Mouse (Mus musculus) stomach, embryonic 14.5 days (tissue): Measurements from ENCODE around the gene Gli2. TPM values are rescaled to one million over a fixed set of nuclear protein-coding genes. Genes with fewer than 3 reads are reported as not detected.

Source experiments
- ATAC-seq: fragments of 200-750 bp; cut with Nextera tagmentation; 2 replicates; pipeline ENCODE4 v1.8.0; 2017; ENCODE audit warnings: low read depth, moderate TSS enrichment; ENCODE audit not compliant: insufficient number of reproducible peaks, insufficient read depth, low FRiP score
- H3K27ac ChIP-seq: fragments of 300-500 bp; sonication (generic); 2 replicates; pipeline ENCODE4 v1.5.1; 2014; ENCODE audit warnings: mild to moderate bottlenecking, low read length, moderate library complexity, mixed read lengths
- H3K27me3 ChIP-seq: fragments of 300-500 bp; sonication (generic); 2 replicates; pipeline ENCODE4 v1.6.1; 2014; ENCODE audit warnings: low read length, control low read depth, mixed read lengths; ENCODE audit not compliant: control insufficient read depth, insufficient read depth
- H3K36me3 ChIP-seq: fragments of 300-500 bp; sonication (generic); 2 replicates; pipeline ENCODE4 v1.6.1; 2014; ENCODE audit warnings: mild to moderate bottlenecking, control low read depth, low read length, moderate library complexity, mixed read lengths; ENCODE audit not compliant: control insufficient read depth, insufficient read depth
- H3K4me1 ChIP-seq: fragments of 300-500 bp; sonication (generic); 2 replicates; pipeline ENCODE4 v1.6.1; 2014; ENCODE audit warnings: low read length, control low read depth, mixed read lengths; ENCODE audit not compliant: control insufficient read depth, insufficient read depth
- H3K4me2 ChIP-seq: fragments of 300-500 bp; sonication (generic); replicated peaks from 2 replicates; pipeline ENCODE4 v1.6.1; 2014; ENCODE audit warnings: low read depth, low read length, control low read depth
- H3K4me3 ChIP-seq: fragments of 300-500 bp; sonication (generic); 2 replicates; pipeline ENCODE4 v1.5.1; 2014; ENCODE audit warnings: low read depth, low read length, control low read depth
- H3K9ac ChIP-seq: fragments of 300-500 bp; sonication (generic); replicated peaks from 2 replicates; pipeline ENCODE4 v1.6.1; 2014; ENCODE audit warnings: low read depth, mild to moderate bottlenecking, control low read depth, low read length, moderate library complexity, mixed read lengths
- H3K9me3 ChIP-seq: fragments of 300-500 bp; sonication (generic); 2 replicates; pipeline ENCODE4 v1.6.1; 2016; ENCODE audit warnings: low read depth, low read length, control low read depth; ENCODE audit not compliant: control insufficient read depth
- WGBS: fragments of 180-500 bp; shearing (Covaris S2); extraction: QIAGEN DNeasy Blood & Tissue Kit; methylation state at CpG from one replicate; pipeline ENCODE4 v1.1.7; 2014; 5-methylcytosine and 5-hydroxymethylcytosine counted together
- polyA plus RNA-seq: library from polyadenylated mRNA; unstranded; fragments of >200 nt; fragmentation: Nextera tagmentation; extraction: Ambion mirVana; gene quantifications from 2 replicates; pipeline ENCODE4 v1.2.1, GENCODE M21; 2014

The Gli2 gene
- polyA plus RNA-seq, 1 experiment from 2014 or later: 18.5 TPM

- ATAC-seq: no peak
Observed at GRCm38 (mm10) chr1:118880781-118881247, 172.6 kb downstream of the Gli2 start.

GRCm38 (mm10) chr1:118878291-118878690 is 175.1 kb downstream of the Gli2 start:
- 42% methylated on average over 6 of the region's 6 CpGs for WGBS
- H3K36me3 ChIP-seq: 0 out of 2 replicates have a peak, but pooled peaks cover 3% of the 10 kb centered on the region
- ATAC-seq: peak; percentile 66; the same call in 1 of the 2 replicates

More at GRCm38 (mm10) chr1:118880781-118881247, 172.6 kb downstream of the Gli2 start:
- Histone ChIP-seq H3K9me3 (no peaks in the 10 kb centered on the region), H3K9ac (no peak overlapping the region), H3K27ac (no peak overlapping the region), H3K4me3 (no peak overlapping the region), H3K4me1 (peaks cover 14% of the 10 kb centered on the region; the same call in 1 of the 2 replicates), H3K4me2 (no peak overlapping the region), H3K27me3 (no peaks in the 10 kb centered on the region), H3K36me3 (peaks cover 3% of the 10 kb centered on the region; the same call in 1 of the 2 replicates)
- WGBS: 60% methylated on average over 7 of the region's 7 CpGs

GRCm38 (mm10) chr1:118875227-118875626 is 178.2 kb downstream of the Gli2 start:
- Histone ChIP-seq H3K4me3 (no peak overlapping the region), H3K4me2 (no peak overlapping the region), H3K9ac (no peak overlapping the region), H3K4me1 (peaks cover 14% of the 10 kb centered on the region; the same call in 1 of the 2 replicates), H3K27ac (no peak overlapping the region), H3K36me3 (0 out of 2 replicates have a peak, but pooled peaks cover 3% of the 10 kb centered on the region), H3K9me3 (no peaks in the 10 kb centered on the region), H3K27me3 (no peaks in the 10 kb centered on the region)
- 91% methylated on average over 9 of the region's 9 CpGs for WGBS
- no peak for ATAC-seq

More at GRCm38 (mm10) chr1:118878291-118878690, 175.1 kb downstream of the Gli2 start:
- Histone ChIP-seq H3K4me3 (no peak overlapping the region), H3K27me3 (no peaks in the 10 kb centered on the region), H3K9me3 (no peaks in the 10 kb centered on the region), H3K4me2 (no peak overlapping the region), H3K9ac (no peak overlapping the region), H3K4me1 (peaks cover 14% of the 10 kb centered on the region; the same call in 1 of the 2 replicates), H3K27ac (peak overlapping the region; percentile 22; the same call in 1 of the 2 replicates)

- 65% methylated on average over 7 of the region's 7 CpGs for WGBS
- H3K4me2 ChIP-seq: no peak overlapping the region
- no peak overlapping the region for H3K4me3 ChIP-seq
- H3K9me3 ChIP-seq: no peaks in the 10 kb centered on the region
- no peak overlapping the region for H3K9ac ChIP-seq
- H3K27me3 ChIP-seq: no peaks in the 10 kb centered on the region
- H3K36me3 ChIP-seq: 0 out of 2 replicates have a peak, but pooled peaks cover 3% of the 10 kb centered on the region
- peaks cover 5% of the 10 kb centered on the region; the same call in 1 of the 2 replicates for H3K4me1 ChIP-seq
- ATAC-seq: peak; percentile 42; the same call in 1 of the 2 replicates
- H3K27ac ChIP-seq: no peak overlapping the region
Observed at GRCm38 (mm10) chr1:118873559-118873958, 179.9 kb downstream of the Gli2 start.

GRCm38 (mm10) chr1:118864735-118865134 is 188.7 kb downstream of the Gli2 start:
- Histone ChIP-seq H3K27ac (no peak overlapping the region), H3K9ac (no peak overlapping the region), H3K27me3 (no peaks in the 10 kb centered on the region), H3K4me1 (no peaks in the 10 kb centered on the region), H3K4me2 (no peak overlapping the region), H3K9me3 (no peaks in the 10 kb centered on the region), H3K4me3 (no peak overlapping the region), H3K36me3 (peaks cover 22% of the 10 kb centered on the region)
- ATAC-seq: no peak
- 63% methylated on average over 9 of the region's 9 CpGs for WGBS

GRCm38 (mm10) chr1:118864031-118864430 is 189.4 kb downstream of the Gli2 start:
- peaks cover 22% of the 10 kb centered on the region for H3K36me3 ChIP-seq
- H3K9ac ChIP-seq: no peak overlapping the region
- 74% methylated on average over 5 of the region's 5 CpGs for WGBS

GRCm38 (mm10) chr1:118858101-118858500 is 195.3 kb downstream of the Gli2 start:
- Histone ChIP-seq H3K36me3 (peaks cover 16% of the 10 kb centered on the region), H3K9me3 (no peaks in the 10 kb centered on the region), H3K27me3 (no peaks in the 10 kb centered on the region), H3K4me3 (no peak overlapping the region), H3K4me2 (no peak overlapping the region), H3K9ac (no peak overlapping the region), H3K4me1 (peaks cover 5% of the 10 kb centered on the region; the same call in 1 of the 2 replicates), H3K27ac (no peak overlapping the region)
- 29% methylated on average over 9 of the region's 9 CpGs for WGBS
- no peak for ATAC-seq

More at GRCm38 (mm10) chr1:118864031-118864430, 189.4 kb downstream of the Gli2 start:
- no peak overlapping the region for H3K4me2 ChIP-seq
- H3K27me3 ChIP-seq: no peaks in the 10 kb centered on the region
- H3K4me1 ChIP-seq: no peaks in the 10 kb centered on the region
- no peak overlapping the region for H3K4me3 ChIP-seq
- no peaks in the 10 kb centered on the region for H3K9me3 ChIP-seq
- H3K27ac ChIP-seq: no peak overlapping the region
- ATAC-seq: no peak

GRCm38 (mm10) chr1:118830658-118831057 is 222.8 kb downstream of the Gli2 start:
- H3K4me2 ChIP-seq: no peak overlapping the region
- no peak overlapping the region for H3K9ac ChIP-seq
- ATAC-seq: no peak
- no peaks in the 10 kb centered on the region for H3K27me3 ChIP-seq
- no peaks in the 10 kb centered on the region for H3K9me3 ChIP-seq
- H3K36me3 ChIP-seq: peaks cover 15% of the 10 kb centered on the region
- no peak overlapping the region for H3K4me3 ChIP-seq
- H3K27ac ChIP-seq: no peak overlapping the region
- H3K4me1 ChIP-seq: peaks cover 3% of the 10 kb centered on the region; the same call in 1 of the 2 replicates
- 52% methylated on average over 5 of the region's 5 CpGs for WGBS
